Mouse (Mus musculus) lung, adult 2 months (tissue): Measurements from ENCODE around the gene Mnt.
A peak's percentile ranks its signal among the peaks of the same experiment; 100 is the strongest.

Source experiments
- CTCF ChIP-seq: fragments of 200-500 bp; IDR thresholded peaks from 2 replicates; pipeline ENCODE4 v1.5.1; 2011; ENCODE audit warnings: mild to moderate bottlenecking, low read length, control low read depth; ENCODE audit not compliant: insufficient read depth
- POLR2A ChIP-seq: fragments of 200-500 bp; IDR thresholded peaks from 2 replicates; pipeline ENCODE4 v1.6.1; 2011; ENCODE audit warnings: low read depth, mild to moderate bottlenecking, control low read depth, low read length, borderline replicate concordance; ENCODE audit errors: extremely low read depth

- TF ChIP-seq CTCF (peak; percentile 47; the same call in 1 of the 2 replicates), POLR2A (no peak)
Measured at GRCm38 (mm10) chr11:74863471-74863870, 32.8 kb downstream of the Mnt start.
